Mouse (Mus musculus) cerebellum, adult 2 months (tissue): ENCODE results near the gene Hsd17b1. TPM values are rescaled to one million over a fixed set of nuclear protein-coding genes. Genes with fewer than 3 reads are reported as not detected.

ENCODE experiments used
- DNase-seq, 2 experiments: peaks; one replicate each; pipeline ENCODE4 v3.0.0; 2021
- H3K27ac ChIP-seq: fragments of 200-500 bp; 2 replicates; pipeline ENCODE4 v1.5.1; 2012; ENCODE audit warnings: low read length, control low read depth, inconsistent platforms; ENCODE audit not compliant: insufficient read depth
- H3K27me3 ChIP-seq: fragments of 200-500 bp; 2 replicates; pipeline ENCODE4 v1.6.1; 2012; ENCODE audit warnings: inconsistent platforms, mild to moderate bottlenecking, low read length, moderate library complexity; ENCODE audit not compliant: control insufficient read depth, insufficient read depth
- H3K4me1 ChIP-seq: fragments of 200-500 bp; 2 replicates; pipeline ENCODE4 v1.6.1; 2011; ENCODE audit warnings: low read length; ENCODE audit not compliant: control insufficient read depth, insufficient read depth
- H3K4me3 ChIP-seq: fragments of 200-500 bp; replicated peaks from 2 replicates; pipeline ENCODE3; 2011; ENCODE audit warnings: mild to moderate bottlenecking, low read depth, low read length, control low read depth; ENCODE audit not compliant: insufficient read depth
- CTCF ChIP-seq: fragments of 200-500 bp; IDR thresholded peaks from 2 replicates; pipeline ENCODE4 v1.5.1; 2011; ENCODE audit warnings: low read depth, mild to moderate bottlenecking, control low read depth, low read length, moderate library complexity, borderline replicate concordance; ENCODE audit not compliant: insufficient read depth
- POLR2A ChIP-seq: fragments of 200-500 bp; IDR thresholded peaks from 2 replicates; pipeline ENCODE4 v1.6.1; 2011; ENCODE audit warnings: low read length, control low read depth, borderline replicate concordance; ENCODE audit not compliant: insufficient read depth
- WGBS: fragments of 180-500 bp; shearing (Covaris S2); methylation state at CpG from one replicate; pipeline ENCODE4 v1.1.7; 2018; 5-methylcytosine and 5-hydroxymethylcytosine counted together
- polyA plus RNA-seq: library from polyadenylated mRNA; depleted of rRNA; stranded (reverse); fragments of >200 nt; gene quantifications from 2 replicates; pipeline ENCODE4 v1.2.3, GENCODE M21; 2012

Hsd17b1 gene
- polyA plus RNA-seq, 1 experiment = 0.84 TPM

GRCm38 (mm10) chr11:101082208-101083082, 4.2 kb downstream of the Hsd17b1 start, which contains the start of gene Coasy:
Gene Coasy (plus strand): TSS chr11:101082565.
- under 1% methylated on average over 51 of the region's 51 CpGs for WGBS
- H3K4me3 ChIP-seq = peak within 1 kb of the TSS; percentile 73
- no peaks in the 10 kb centered on the region for H3K27me3 ChIP-seq
- peak within 1 kb of the TSS; percentile 55 for H3K27ac ChIP-seq
- TF ChIP-seq POLR2A = peak; percentile 78
- TF ChIP-seq CTCF = peak; percentile 35; the same call in 1 of the 2 replicates
- DNase-seq = peak; percentile 90 to 91
- peaks cover 11% of the 10 kb centered on the region; the same call in 1 of the 2 replicates for H3K4me1 ChIP-seq

DNA sequence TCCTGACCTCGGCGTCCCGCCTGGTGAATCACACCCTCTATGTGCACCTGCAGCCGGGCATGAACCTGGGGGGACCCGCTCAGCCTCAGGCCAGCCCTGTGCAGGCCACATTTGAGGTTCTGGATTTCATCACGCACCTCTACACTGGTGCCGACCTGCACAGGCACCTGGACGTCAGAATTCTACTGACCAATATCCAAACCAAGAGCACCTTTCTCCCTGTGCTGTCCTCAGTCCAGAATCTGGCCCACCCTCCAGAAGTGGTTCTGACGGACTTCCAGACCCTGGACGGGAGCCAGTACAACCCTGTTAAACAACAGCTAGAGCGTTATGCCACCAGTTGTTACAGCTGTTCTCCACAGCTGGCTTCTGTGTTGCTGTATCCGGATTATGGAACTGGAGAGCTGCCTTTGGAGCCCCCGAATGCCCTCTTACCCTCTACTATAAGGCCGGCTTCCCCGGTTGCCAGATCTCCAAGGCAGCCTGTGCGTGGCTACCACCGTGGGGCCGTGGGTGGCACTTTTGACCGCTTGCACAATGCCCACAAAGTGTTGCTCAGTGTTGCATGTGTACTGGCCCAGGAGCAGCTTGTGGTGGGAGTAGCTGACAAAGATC, 5.0 kb downstream of the Hsd17b1 start:
- Histone ChIP-seq H3K27me3 (no peaks in the 10 kb centered on the region), H3K27ac (peak overlapping the region; percentile 55), H3K4me1 (peaks cover 15% of the 10 kb centered on the region; the same call in 1 of the 2 replicates), H3K4me3 (peak overlapping the region; percentile 73)
- 20% methylated on average over 19 of the region's 19 CpGs for WGBS
- peak; percentile 46 to 59 for DNase-seq
- TF ChIP-seq CTCF (no peak), POLR2A (no peak)

- H3K4me1 ChIP-seq = peaks cover 15% of the 10 kb centered on the region; the same call in 1 of the 2 replicates
- TF ChIP-seq POLR2A (no peak), CTCF (no peak)
- peak in 1 of 2 experiments; percentile 13 for DNase-seq
- WGBS = 80% methylated on average over 14 of the region's 14 CpGs
- H3K4me3 ChIP-seq = no peak overlapping the region
- no peaks in the 10 kb centered on the region for H3K27me3 ChIP-seq
- H3K27ac ChIP-seq = no peak overlapping the region
Observed at GRCm38 (mm10) chr11:101084246-101084645, 6.0 kb downstream of the Hsd17b1 start.

DNA sequence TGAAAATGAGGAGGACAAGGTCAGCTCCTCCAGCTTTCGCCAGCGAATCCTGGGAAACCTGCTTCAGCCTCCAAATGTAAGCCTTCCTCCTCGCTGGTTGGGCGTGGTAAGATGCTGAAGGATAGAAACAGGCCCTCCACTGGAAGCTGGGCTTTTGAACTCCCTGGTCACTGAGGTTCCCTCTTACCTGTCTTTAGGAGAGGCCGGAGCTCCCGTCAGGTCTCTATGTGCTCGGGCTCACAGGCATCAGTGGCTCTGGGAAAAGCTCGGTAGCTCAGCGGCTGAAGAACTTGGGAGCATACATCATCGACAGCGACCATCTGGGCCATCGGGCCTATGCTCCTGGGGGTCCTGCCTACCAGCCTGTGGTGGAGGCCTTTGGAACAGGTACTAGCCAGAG, 6.6 kb downstream of the Hsd17b1 start:
- no peak overlapping the region for H3K4me3 ChIP-seq
- DNase-seq = peak in 1 of 2 experiments; percentile 11
- peaks cover 15% of the 10 kb centered on the region; the same call in 1 of the 2 replicates for H3K4me1 ChIP-seq
- H3K27me3 ChIP-seq = no peaks in the 10 kb centered on the region
- WGBS = 95% methylated on average over 12 of the region's 12 CpGs
- H3K27ac ChIP-seq = no peak overlapping the region
- TF ChIP-seq CTCF (no peak), POLR2A (no peak)

DNA sequence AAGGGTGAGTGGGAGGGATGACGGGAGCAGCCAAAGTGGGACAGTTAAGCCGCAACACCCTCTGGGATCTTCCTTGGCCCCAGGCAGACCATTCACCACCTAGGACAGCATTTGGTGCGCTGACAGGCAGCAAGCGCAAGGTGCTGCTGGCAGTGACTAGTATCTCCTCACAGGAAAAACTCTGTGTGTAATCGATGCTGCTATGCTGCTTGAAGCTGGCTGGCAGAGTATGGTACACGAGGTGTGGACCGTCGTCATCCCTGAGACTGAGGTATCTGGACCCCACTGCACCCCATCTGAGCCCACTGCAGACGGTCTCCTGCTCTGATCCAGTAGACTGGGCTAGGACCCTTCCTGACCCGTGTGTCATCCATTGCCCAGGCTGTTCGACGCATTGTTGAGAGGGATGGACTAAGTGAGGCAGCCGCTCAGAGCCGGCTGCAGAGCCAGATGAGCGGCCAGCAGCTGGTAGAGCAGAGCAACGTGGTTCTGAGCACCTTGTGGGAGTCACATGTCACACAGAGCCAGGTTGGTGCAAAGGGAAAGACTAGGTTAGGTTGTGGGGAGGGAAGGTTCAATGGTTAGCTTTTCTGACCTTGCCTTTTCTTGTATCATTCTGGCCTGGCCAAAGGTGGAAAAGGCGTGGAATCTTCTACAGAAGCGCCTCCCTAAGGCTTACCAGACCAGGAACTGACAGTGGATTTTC, 7.6 kb downstream of the Hsd17b1 start:
- TF ChIP-seq CTCF (no peak), POLR2A (no peak)
- Histone ChIP-seq H3K4me1 (peaks cover 15% of the 10 kb centered on the region; the same call in 1 of the 2 replicates), H3K4me3 (no peak overlapping the region), H3K27me3 (no peaks in the 10 kb centered on the region), H3K27ac (no peak overlapping the region)
- 86% methylated on average over 18 of the region's 18 CpGs for WGBS
- peak in 1 of 2 experiments; percentile 12 for DNase-seq

DNA sequence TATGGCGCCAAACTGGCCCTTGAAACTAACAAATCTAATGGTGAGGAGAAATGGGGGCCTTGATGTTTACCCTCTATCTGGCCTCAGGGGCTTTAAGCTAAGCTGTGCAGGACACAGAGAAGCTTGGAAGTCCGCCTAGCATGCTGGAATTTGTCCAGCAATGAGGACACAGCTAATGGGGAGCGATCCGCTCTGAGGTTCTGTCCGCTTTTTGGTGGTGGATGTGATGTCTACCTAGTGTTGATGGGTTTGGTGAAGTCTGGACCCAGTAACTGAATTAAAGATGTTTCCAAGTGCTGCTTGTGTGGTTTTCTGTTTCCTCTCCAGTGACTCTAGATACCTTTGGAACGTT, 8.1 kb downstream of the Hsd17b1 start:
- Histone ChIP-seq H3K4me3 (peak overlapping the region; percentile 71), H3K4me1 (peaks cover 15% of the 10 kb centered on the region; the same call in 1 of the 2 replicates), H3K27me3 (no peaks in the 10 kb centered on the region), H3K27ac (no peak overlapping the region)
- WGBS = 19% methylated on average over 6 of the region's 6 CpGs
- DNase-seq = peak; percentile 45 to 52
- no peak for TF ChIP-seq POLR2A
- TF ChIP-seq CTCF = no peak
